Mouse (Mus musculus) heart, postnatal 14 days (tissue): ENCODE measurements around the gene Gm17542. TPM values are rescaled to one million over a fixed set of nuclear protein-coding genes. Genes with fewer than 3 reads are reported as not detected.

Source experiments
- total RNA-seq, 2 experiments: library from RNA; stranded (reverse); gene quantifications; 2 replicates each; pipeline ENCODE4 v1.2.3; 2021

Gene Gm17542
- total RNA-seq, 2 experiments from 2014 or later = not detected

Other genes starting within 250 kb of the Gm17542 start
- 1 to 10 TPM; 1.1 TPM for gene Ccdc138, start 220.3 kb downstream of the Gm17542 start, total RNA-seq
- under 1 TPM; 0.39 to 0.69 TPM for gene Edar, start 42.6 kb downstream of the Gm17542 start, total RNA-seq
- 1 to 10 TPM; 1.5 to 2.1 TPM for gene Sh3rf3, start 95.1 kb upstream of the Gm17542 start, total RNA-seq